Mouse (Mus musculus) midbrain, postnatal 0 days (tissue): ENCODE measurements around the gene Peli3. TPM values are rescaled to one million over a fixed set of nuclear protein-coding genes. Genes with fewer than 3 reads are reported as not detected.

Experiments used
- ATAC-seq: fragments of 200-750 bp; cut with Nextera tagmentation; 2 replicates; pipeline ENCODE4 v1.8.0; 2017; ENCODE audit warnings: moderate number of reproducible peaks, mild to moderate bottlenecking, moderate TSS enrichment, moderate library complexity; ENCODE audit not compliant: low FRiP score
- DNase-seq: peaks from one replicate; pipeline ENCODE4 v3.0.0-alpha.2; 2015; ENCODE audit warnings: low spot score
- H3K27ac ChIP-seq: fragments of 300-500 bp; sonication (generic); 2 replicates; pipeline ENCODE4 v1.5.1; 2014; ENCODE audit warnings: low read depth, mild to moderate bottlenecking, low read length, mixed read lengths
- H3K27me3 ChIP-seq: fragments of 300-500 bp; sonication (generic); 2 replicates; pipeline ENCODE4 v1.6.1; 2014; ENCODE audit warnings: low read length, control low read depth, mixed read lengths; ENCODE audit not compliant: insufficient read depth
- H3K36me3 ChIP-seq: fragments of 300-500 bp; sonication (generic); 2 replicates; pipeline ENCODE4 v1.6.1; 2014; ENCODE audit warnings: low read length, control low read depth, mixed read lengths; ENCODE audit not compliant: insufficient read depth
- H3K4me1 ChIP-seq: fragments of 300-500 bp; sonication (generic); 2 replicates; pipeline ENCODE4 v1.6.1; 2014; ENCODE audit warnings: mild to moderate bottlenecking, control low read depth, antibody characterized with exemption, low read length, mixed read lengths; ENCODE audit not compliant: insufficient read depth
- H3K4me2 ChIP-seq: fragments of 300-500 bp; sonication (generic); 2 replicates; pipeline ENCODE4 v1.6.1; 2014; ENCODE audit warnings: low read depth, mild to moderate bottlenecking, low read length, mixed read lengths; ENCODE audit not compliant: poor library complexity, severe bottlenecking
- H3K4me3 ChIP-seq: fragments of 300-500 bp; sonication (generic); 2 replicates; pipeline ENCODE4 v1.5.1; 2014; ENCODE audit warnings: low read depth, mild to moderate bottlenecking, low read length, moderate library complexity
- H3K9ac ChIP-seq: fragments of 300-500 bp; sonication (generic); replicated peaks from 2 replicates; pipeline ENCODE4 v1.6.1; 2014; ENCODE audit warnings: mild to moderate bottlenecking, low read length, moderate library complexity, mixed read lengths; ENCODE audit not compliant: poor library complexity, severe bottlenecking
- H3K9me3 ChIP-seq: fragments of 300-500 bp; sonication (generic); 2 replicates; pipeline ENCODE4 v1.6.1; 2016; ENCODE audit warnings: low read length, control low read depth
- CTCF ChIP-seq: IDR thresholded peaks from 2 replicates; pipeline ENCODE4 v1.5.1; 2016; ENCODE audit warnings: antibody characterized with exemption, mild to moderate bottlenecking
- WGBS: fragments of 180-500 bp; shearing (Covaris S2); extraction: QIAGEN DNeasy Blood & Tissue Kit; methylation state at CpG from one replicate; pipeline ENCODE4 v1.1.7; 2014; 5-methylcytosine and 5-hydroxymethylcytosine counted together
- polyA plus RNA-seq: library from polyadenylated mRNA; unstranded; fragments of >200 nt; fragmentation: Nextera tagmentation; extraction: Ambion mirVana; gene quantifications from 2 replicates; pipeline ENCODE4 v1.2.1, GENCODE M21; 2015
- total RNA-seq: library from RNA; depleted of rRNA; stranded (reverse); fragments of >200 nt; gene quantifications from 2 replicates; pipeline ENCODE4 v1.2.3, GENCODE M21; 2014

Gene Peli3
- total and polyA plus RNA-seq, 2 experiments from 2014 or later, result 8.4 to 10.9 TPM

GRCm38 (mm10) chr19:4905979-4906794, 36.7 kb downstream of the Peli3 start, which contains the start of gene Bbs1:
Gene Bbs1, minus strand, starts transcription at chr19:4906628.
- peak within 1 kb of the TSS; percentile 62 for H3K9ac ChIP-seq
- peak within 1 kb of the TSS; percentile 68 for H3K4me3 ChIP-seq
- peak; percentile 89 for DNase-seq
- no peak for TF ChIP-seq CTCF
- peak; percentile 81 for ATAC-seq
- no peaks in the 10 kb centered on the region for H3K9me3 ChIP-seq
- no peaks in the 10 kb centered on the region for H3K27me3 ChIP-seq
- H3K4me1 ChIP-seq, result no peaks in the 10 kb centered on the region
- H3K4me2 ChIP-seq, result peak within 1 kb of the TSS; percentile 69
- WGBS, result 7% methylated on average over 31 of the region's 31 CpGs
- peaks cover 41% of the 10 kb centered on the region for H3K36me3 ChIP-seq
- H3K27ac ChIP-seq, result peak within 1 kb of the TSS; percentile 78

- H3K36me3 ChIP-seq, result peaks cover 27% of the 10 kb centered on the region
- no peak overlapping the region for H3K9ac ChIP-seq
- H3K27me3 ChIP-seq, result no peaks in the 10 kb centered on the region
- no peaks in the 10 kb centered on the region for H3K9me3 ChIP-seq
- DNase-seq (no peak), ATAC-seq (no peak)
- no peak for TF ChIP-seq CTCF
- no peak overlapping the region for H3K4me3 ChIP-seq
- H3K4me1 ChIP-seq, result no peaks in the 10 kb centered on the region
- H3K4me2 ChIP-seq, result no peak overlapping the region
- 86% methylated on average over 3 of the region's 3 CpGs for WGBS
- no peak overlapping the region for H3K27ac ChIP-seq
Observed at GRCm38 (mm10) chr19:4899888-4900287, 43.0 kb downstream of the Peli3 start.

- no peak for TF ChIP-seq CTCF
- DNase-seq (no peak), ATAC-seq (no peak)
- Histone ChIP-seq H3K9ac (no peak overlapping the region), H3K4me3 (no peak overlapping the region), H3K9me3 (no peaks in the 10 kb centered on the region), H3K4me2 (no peak overlapping the region), H3K36me3 (peaks cover 36% of the 10 kb centered on the region), H3K27ac (no peak overlapping the region), H3K4me1 (no peaks in the 10 kb centered on the region), H3K27me3 (no peaks in the 10 kb centered on the region)
- 80% methylated on average over 9 of the region's 9 CpGs for WGBS
Observed at GRCm38 (mm10) chr19:4898972-4899371, 44.0 kb downstream of the Peli3 start.

GRCm38 (mm10) chr19:4896780-4897520, 46.0 kb downstream of the Peli3 start:
- Histone ChIP-seq H3K27me3 (no peaks in the 10 kb centered on the region), H3K9ac (no peak overlapping the region), H3K36me3 (peaks cover 33% of the 10 kb centered on the region), H3K4me1 (no peaks in the 10 kb centered on the region), H3K9me3 (no peaks in the 10 kb centered on the region), H3K4me2 (no peak overlapping the region), H3K27ac (no peak overlapping the region), H3K4me3 (no peak overlapping the region)
- DNase-seq, result no peak
- ATAC-seq, result no peak
- TF ChIP-seq CTCF, result no peak
- 49% methylated on average over 21 of the region's 21 CpGs for WGBS

GRCm38 (mm10) chr19:4891798-4892197, 51.1 kb downstream of the Peli3 start:
- DNase-seq (no peak), ATAC-seq (no peak)
- Histone ChIP-seq H3K27me3 (no peaks in the 10 kb centered on the region), H3K9me3 (no peaks in the 10 kb centered on the region), H3K4me1 (no peaks in the 10 kb centered on the region), H3K4me2 (no peak overlapping the region), H3K36me3 (peaks cover 43% of the 10 kb centered on the region), H3K9ac (no peak overlapping the region), H3K27ac (no peak overlapping the region), H3K4me3 (no peak overlapping the region)
- WGBS, result 75% methylated on average over 3 of the region's 3 CpGs
- TF ChIP-seq CTCF, result no peak

GRCm38 (mm10) chr19:4889791-4890190, 53.1 kb downstream of the Peli3 start:
- no peak overlapping the region for H3K4me2 ChIP-seq
- 90% methylated on average over 10 of the region's 10 CpGs for WGBS
- H3K9ac ChIP-seq, result no peak overlapping the region
- no peaks in the 10 kb centered on the region for H3K4me1 ChIP-seq
- peaks cover 43% of the 10 kb centered on the region for H3K36me3 ChIP-seq
- no peak overlapping the region for H3K27ac ChIP-seq
- no peak for TF ChIP-seq CTCF
- ATAC-seq (no peak), DNase-seq (no peak)
- H3K27me3 ChIP-seq, result no peaks in the 10 kb centered on the region
- H3K4me3 ChIP-seq, result no peak overlapping the region
- H3K9me3 ChIP-seq, result no peaks in the 10 kb centered on the region
